Mouse (Mus musculus) intestine, embryonic 14.5 days (tissue): ENCODE results near the gene Slc6a19. TPM values are rescaled to one million over a fixed set of nuclear protein-coding genes. Genes with fewer than 3 reads are reported as not detected.

Experiments used
- ATAC-seq: fragments of 200-750 bp; cut with Nextera tagmentation; replicated peaks from 2 replicates; pipeline ENCODE4 v1.8.0; 2017; ENCODE audit warnings: low read depth, moderate number of reproducible peaks, moderate TSS enrichment, moderate library complexity; ENCODE audit not compliant: low FRiP score, low TSS enrichment
- DNase-seq: peaks from one replicate; pipeline ENCODE4 v3.0.0-alpha.2; 2018; ENCODE audit warnings: low spot score
- H3K27ac ChIP-seq: fragments of 300-500 bp; sonication (generic); 2 replicates; pipeline ENCODE4 v1.5.1; 2014; ENCODE audit warnings: low read depth, mild to moderate bottlenecking, control low read depth
- H3K27me3 ChIP-seq: fragments of 300-500 bp; sonication (generic); replicated peaks from 2 replicates; pipeline ENCODE4 v1.6.1; 2014; ENCODE audit warnings: low read length, control low read depth; ENCODE audit not compliant: control insufficient read depth, insufficient read depth
- H3K36me3 ChIP-seq: fragments of 300-500 bp; sonication (generic); 2 replicates; pipeline ENCODE4 v1.6.1; 2014; ENCODE audit warnings: low read length, control low read depth; ENCODE audit not compliant: control insufficient read depth, insufficient read depth
- H3K4me1 ChIP-seq: fragments of 300-500 bp; sonication (generic); replicated peaks from 2 replicates; pipeline ENCODE4 v1.6.1; 2014; ENCODE audit warnings: low read length, control low read depth, mixed read lengths; ENCODE audit not compliant: control insufficient read depth, insufficient read depth
- H3K4me2 ChIP-seq: fragments of 300-500 bp; sonication (generic); 2 replicates; pipeline ENCODE4 v1.6.1; 2014; ENCODE audit warnings: low read length
- H3K4me3 ChIP-seq: fragments of 300-500 bp; sonication (generic); 2 replicates; pipeline ENCODE4 v1.5.1; 2014; ENCODE audit warnings: low read depth, low read length, control low read depth, mixed read lengths
- H3K9ac ChIP-seq: fragments of 300-500 bp; sonication (generic); 2 replicates; pipeline ENCODE4 v1.6.1; 2014; ENCODE audit warnings: mild to moderate bottlenecking, low read length
- H3K9me3 ChIP-seq: fragments of 300-500 bp; sonication (generic); 2 replicates; pipeline ENCODE4 v1.6.1; 2016; ENCODE audit warnings: low read length, control low read depth; ENCODE audit not compliant: control insufficient read depth
- WGBS: fragments of 180-500 bp; shearing (Covaris S2); extraction: QIAGEN DNeasy Blood & Tissue Kit; methylation state at CpG from one replicate; pipeline ENCODE4 v1.1.7; 2014; 5-methylcytosine and 5-hydroxymethylcytosine counted together
- polyA plus RNA-seq: library from polyadenylated mRNA; unstranded; fragments of >200 nt; fragmentation: Nextera tagmentation; extraction: Ambion mirVana; gene quantifications from 2 replicates; pipeline ENCODE4 v1.2.1, GENCODE M21; 2014

The Slc6a19 gene
- polyA plus RNA-seq, 1 experiment from 2014 or later, result 0.28 TPM

GRCm38 (mm10) chr13:73735928-73736327, 31.3 kb upstream of the Slc6a19 start:
- Histone ChIP-seq H3K9ac (no peak overlapping the region), H3K4me2 (no peak overlapping the region), H3K27ac (no peak overlapping the region), H3K4me3 (no peak overlapping the region), H3K9me3 (no peaks in the 10 kb centered on the region), H3K36me3 (no peaks in the 10 kb centered on the region), H3K4me1 (peaks cover 7% of the 10 kb centered on the region), H3K27me3 (peaks cover 4% of the 10 kb centered on the region)
- ATAC-seq (no peak), DNase-seq (no peak)
- WGBS, result 70% methylated on average over 2 of the region's 2 CpGs

- H3K4me1 ChIP-seq, result peaks cover 7% of the 10 kb centered on the region
- peak; percentile 66 for DNase-seq
- H3K9me3 ChIP-seq, result no peaks in the 10 kb centered on the region
- no peaks in the 10 kb centered on the region for H3K36me3 ChIP-seq
- no peak overlapping the region for H3K4me3 ChIP-seq
- peak; percentile 60 for ATAC-seq
- no peak overlapping the region for H3K9ac ChIP-seq
- no peak overlapping the region for H3K4me2 ChIP-seq
- H3K27me3 ChIP-seq, result peaks cover 4% of the 10 kb centered on the region
- WGBS, result 50% methylated on average over 8 of the region's 8 CpGs
- H3K27ac ChIP-seq, result no peak overlapping the region
These were observed 30.6 kb upstream of the Slc6a19 start for GRCm38 (mm10) chr13:73735270-73735669.

GRCm38 (mm10) chr13:73734379-73734778, 29.7 kb upstream of the Slc6a19 start:
- 89% methylated on average over 1 of the region's 1 CpGs for WGBS
- Histone ChIP-seq H3K4me1 (peaks cover 7% of the 10 kb centered on the region), H3K4me3 (no peak overlapping the region), H3K36me3 (no peaks in the 10 kb centered on the region), H3K9ac (no peak overlapping the region), H3K27me3 (peaks cover 4% of the 10 kb centered on the region), H3K9me3 (no peaks in the 10 kb centered on the region), H3K27ac (no peak overlapping the region), H3K4me2 (no peak overlapping the region)
- ATAC-seq, result no peak
- no peak for DNase-seq

GRCm38 (mm10) chr13:73732742-73733700, 28.4 kb upstream of the Slc6a19 start, which contains the start of gene Slc12a7:
Gene Slc12a7, plus strand, starts transcription at chr13:73733094.
- Histone ChIP-seq H3K9me3 (no peaks in the 10 kb centered on the region), H3K9ac (no peak within 1 kb of the TSS), H3K27ac (no peak within 1 kb of the TSS), H3K4me1 (peaks cover 7% of the 10 kb centered on the region), H3K4me3 (peak within 1 kb of the TSS; percentile 27), H3K36me3 (no peaks in the 10 kb centered on the region), H3K27me3 (peaks cover 4% of the 10 kb centered on the region), H3K4me2 (peak within 1 kb of the TSS; percentile 68)
- WGBS, result 5% methylated on average over 48 of the region's 48 CpGs
- ATAC-seq (peak; percentile 54), DNase-seq (no peak)

- WGBS, result 64% methylated on average over 7 of the region's 7 CpGs
- H3K9me3 ChIP-seq, result no peaks in the 10 kb centered on the region
- peaks cover 7% of the 10 kb centered on the region for H3K4me1 ChIP-seq
- H3K36me3 ChIP-seq, result no peaks in the 10 kb centered on the region
- no peak overlapping the region for H3K9ac ChIP-seq
- H3K27me3 ChIP-seq, result peaks cover 4% of the 10 kb centered on the region
- ATAC-seq (no peak; the same call in 1 of the 2 replicates), DNase-seq (no peak)
- H3K4me2 ChIP-seq, result peak overlapping the region; percentile 68
- no peak overlapping the region for H3K27ac ChIP-seq
- H3K4me3 ChIP-seq, result peak overlapping the region; percentile 27
These were observed 27.6 kb upstream of the Slc6a19 start for GRCm38 (mm10) chr13:73732235-73732634.

GRCm38 (mm10) chr13:73730913-73731312, 26.2 kb upstream of the Slc6a19 start:
- DNase-seq, result no peak
- peaks cover 7% of the 10 kb centered on the region for H3K4me1 ChIP-seq
- no peak overlapping the region for H3K4me3 ChIP-seq
- H3K27me3 ChIP-seq, result peaks cover 4% of the 10 kb centered on the region
- ATAC-seq, result no peak
- no peaks in the 10 kb centered on the region for H3K36me3 ChIP-seq
- H3K9ac ChIP-seq, result no peak overlapping the region
- 54% methylated on average over 1 of the region's 1 CpGs for WGBS
- H3K4me2 ChIP-seq, result no peak overlapping the region
- no peak overlapping the region for H3K27ac ChIP-seq
- H3K9me3 ChIP-seq, result no peaks in the 10 kb centered on the region

- no peak for ATAC-seq
- peaks cover 7% of the 10 kb centered on the region for H3K4me1 ChIP-seq
- no peaks in the 10 kb centered on the region for H3K36me3 ChIP-seq
- no peak for DNase-seq
- no peak overlapping the region for H3K27ac ChIP-seq
- H3K4me3 ChIP-seq, result no peak overlapping the region
- H3K9me3 ChIP-seq, result no peaks in the 10 kb centered on the region
- no peak overlapping the region for H3K9ac ChIP-seq
- H3K27me3 ChIP-seq, result peaks cover 4% of the 10 kb centered on the region
- H3K4me2 ChIP-seq, result no peak overlapping the region
These were observed 24.0 kb upstream of the Slc6a19 start for GRCm38 (mm10) chr13:73728633-73729032.

- no peak overlapping the region for H3K4me2 ChIP-seq
These were observed 23.0 kb upstream of the Slc6a19 start for GRCm38 (mm10) chr13:73727621-73728025.

More at GRCm38 (mm10) chr13:73727621-73728025, 23.0 kb upstream of the Slc6a19 start:
- Histone ChIP-seq H3K9me3 (no peaks in the 10 kb centered on the region), H3K4me1 (peaks cover 6% of the 10 kb centered on the region), H3K27me3 (peaks cover 2% of the 10 kb centered on the region; the same call in 1 of the 2 replicates), H3K36me3 (no peaks in the 10 kb centered on the region), H3K27ac (no peak overlapping the region), H3K4me3 (no peak overlapping the region), H3K9ac (no peak overlapping the region)
- 32% methylated on average over 2 of the region's 2 CpGs for WGBS
- no peak for DNase-seq
- no peak for ATAC-seq
